Mouse (Mus musculus) hindbrain, embryonic 16.5 days (tissue): Measurements from ENCODE around the gene Nbr1. TPM values are rescaled to one million over a fixed set of nuclear protein-coding genes. Genes with fewer than 3 reads are reported as not detected.
"Not testable (repeated sequence)": the region's sequence is repeated elsewhere in the genome, so short reads cannot be mapped to it uniquely, and the experiment has no call there.

ENCODE experiments used
- ATAC-seq: fragments of 200-750 bp; cut with Nextera tagmentation; 2 replicates; pipeline ENCODE4 v1.8.0; 2017; ENCODE audit warnings: moderate TSS enrichment, moderate library complexity
- H3K27ac ChIP-seq: fragments of 300-500 bp; sonication (generic); 2 replicates; pipeline ENCODE4 v1.5.1; 2014; ENCODE audit warnings: low read depth, mild to moderate bottlenecking, control low read depth, low read length, moderate library complexity
- H3K27me3 ChIP-seq: fragments of 300-500 bp; sonication (generic); replicated peaks from 2 replicates; pipeline ENCODE4 v1.6.1; 2014; ENCODE audit warnings: low read length; ENCODE audit not compliant: control insufficient read depth, insufficient read depth
- H3K36me3 ChIP-seq: fragments of 300-500 bp; sonication (generic); 2 replicates; pipeline ENCODE4 v1.6.1; 2014; ENCODE audit warnings: mild to moderate bottlenecking, low read length, moderate library complexity, mixed read lengths; ENCODE audit not compliant: control insufficient read depth, insufficient read depth
- H3K4me1 ChIP-seq: fragments of 300-500 bp; sonication (generic); 2 replicates; pipeline ENCODE4 v1.6.1; 2014; ENCODE audit warnings: low read depth, low read length; ENCODE audit not compliant: control insufficient read depth, insufficient read depth
- H3K4me2 ChIP-seq: fragments of 300-500 bp; sonication (generic); 2 replicates; pipeline ENCODE4 v1.6.1; 2014; ENCODE audit warnings: mild to moderate bottlenecking, low read length, control low read depth, moderate library complexity
- H3K4me3 ChIP-seq: fragments of 300-500 bp; sonication (generic); 2 replicates; pipeline ENCODE4 v1.5.1; 2014; ENCODE audit warnings: mild to moderate bottlenecking, low read length, control low read depth, moderate library complexity
- H3K9ac ChIP-seq: fragments of 300-500 bp; sonication (generic); 2 replicates; pipeline ENCODE4 v1.6.1; 2014; ENCODE audit warnings: low read depth, mild to moderate bottlenecking, control low read depth, low read length, moderate library complexity
- H3K9me3 ChIP-seq: fragments of 300-500 bp; sonication (generic); 2 replicates; pipeline ENCODE4 v1.6.1; 2014; ENCODE audit warnings: mild to moderate bottlenecking, low read length, moderate library complexity; ENCODE audit not compliant: control insufficient read depth
- WGBS: fragments of 180-500 bp; shearing (Covaris S2); extraction: QIAGEN DNeasy Blood & Tissue Kit; methylation state at CpG from one replicate; pipeline ENCODE4 v1.1.7; 2014; 5-methylcytosine and 5-hydroxymethylcytosine counted together
- polyA plus RNA-seq: library from polyadenylated mRNA; unstranded; fragments of >200 nt; fragmentation: Nextera tagmentation; extraction: Ambion mirVana; gene quantifications from 2 replicates; pipeline ENCODE4 v1.2.1, GENCODE M21; 2015

The Nbr1 gene
- polyA plus RNA-seq, 1 experiment from 2014 or later, result 80.5 TPM

GRCm38 (mm10) chr11:101627857-101628559, 76.1 kb downstream of the Nbr1 start:
- under 1% methylated on average over 33 of the region's 33 CpGs for WGBS
- Histone ChIP-seq H3K4me2 (peak overlapping the region; percentile 97), H3K27ac (peak overlapping the region; percentile 92), H3K27me3 (no peaks in the 10 kb centered on the region), H3K36me3 (no peaks in the 10 kb centered on the region), H3K4me1 (peaks cover 3% of the 10 kb centered on the region; the same call in 1 of the 2 replicates), H3K9ac (peak overlapping the region; percentile 75), H3K4me3 (peak overlapping the region; percentile 67), H3K9me3 (no peaks in the 10 kb centered on the region)
- peak; percentile 41 for ATAC-seq

GRCm38 (mm10) chr11:101628733-101629417, 76.9 kb downstream of the Nbr1 start:
- H3K9ac ChIP-seq, H3K4me1 ChIP-seq, H3K4me3 ChIP-seq, ATAC-seq, H3K27me3 ChIP-seq, H3K36me3 ChIP-seq, H3K9me3 ChIP-seq, H3K27ac ChIP-seq: not testable (repeated sequence)
- H3K4me2 ChIP-seq, result peak overlapping the region; percentile 97
- WGBS, result 67% methylated on average over 4 of the region's 5 CpGs

Other genes with a start within 250 kb of the Nbr1 start
- 175 and 182 TPM in 2 replicates for gene Becn1, start 249.9 kb upstream of the Nbr1 start, polyA plus RNA-seq
- 106 and 117 TPM in 2 replicates for gene Psme3, start 235.9 kb upstream of the Nbr1 start, polyA plus RNA-seq
- gene Aoc2, start 227.1 kb upstream of the Nbr1 start, polyA plus RNA-seq, result 0.93 and 2.1 TPM in 2 replicates
- gene Aoc3, start 221.5 kb upstream of the Nbr1 start, polyA plus RNA-seq, result 0.15 and 0.29 TPM in 2 replicates
- not detected in 2 replicates for gene G6pc, start 184.6 kb upstream of the Nbr1 start, polyA plus RNA-seq
- 93.5 and 98.6 TPM in 2 replicates for gene Aarsd1, start 134.5 kb upstream of the Nbr1 start, polyA plus RNA-seq
- gene Gm27029, start 127.4 kb upstream of the Nbr1 start, polyA plus RNA-seq, result 8.1 and 9.5 TPM in 2 replicates
- 30.7 and 33.6 TPM in 2 replicates for gene Rundc1, start 127.1 kb upstream of the Nbr1 start, polyA plus RNA-seq
- 3.1 and 3.9 TPM in 2 replicates for gene Ptges3l, start 126.8 kb upstream of the Nbr1 start, polyA plus RNA-seq
- gene Rpl27, start 109.9 kb upstream of the Nbr1 start, polyA plus RNA-seq, result 204 and 207 TPM in 2 replicates
- 3.9 and 4.8 TPM in 2 replicates for gene Ifi35, start 103.7 kb upstream of the Nbr1 start, polyA plus RNA-seq
- 83.2 and 90.6 TPM in 2 replicates for gene Rnd2, start 87.2 kb upstream of the Nbr1 start, polyA plus RNA-seq
- 125 and 134 TPM in 2 replicates for gene Vat1, start 85.9 kb upstream of the Nbr1 start, polyA plus RNA-seq
- gene Brca1, start 194 bp upstream of the Nbr1 start, polyA plus RNA-seq, result 2.0 and 3.0 TPM in 2 replicates
- gene Tmem106a, start 30.1 kb downstream of the Nbr1 start, polyA plus RNA-seq, result 4.4 and 4.9 TPM in 2 replicates
- not detected in 2 replicates for gene Gm11634, start 47.1 kb downstream of the Nbr1 start, polyA plus RNA-seq
- gene Rdm1, start 75.0 kb downstream of the Nbr1 start, polyA plus RNA-seq, result 17.2 and 21.7 TPM in 2 replicates
- 7.6 and 7.7 TPM in 2 replicates for gene Arl4d, start 113.4 kb downstream of the Nbr1 start, polyA plus RNA-seq
- 25.6 and 28.5 TPM in 2 replicates for gene Dhx8, start 180.8 kb downstream of the Nbr1 start, polyA plus RNA-seq
- 21.7 and 21.8 TPM in 2 replicates for gene Etv4, start 233.2 kb downstream of the Nbr1 start, polyA plus RNA-seq